Mouse (Mus musculus): ENCODE data around the gene Fam160a2. TPM values are rescaled to one million over a fixed set of nuclear protein-coding genes. Genes with fewer than 3 reads are reported as not detected.
"Not testable (repeated sequence)": the region's sequence is repeated elsewhere in the genome, so short reads cannot be mapped to it uniquely, and the experiment has no call there.

The Fam160a2 gene
- polyA plus RNA-seq, 1 experiment: 64.6 TPM

- DNase-seq (ENCODE audit: low read depth, low spot score): peak; percentile 64
Measured at GRCm38 (mm10) chr7:105395131-105395820, 4.6 kb downstream of the Fam160a2 start.

GRCm38 (mm10) chr7:105394606-105395005 lies 5.2 kb downstream of the Fam160a2 start:
- no peak for DNase-seq (ENCODE audit: low read depth, low spot score)
- 45% methylated on average over 1 of the region's 1 CpGs for WGBS

DNA sequence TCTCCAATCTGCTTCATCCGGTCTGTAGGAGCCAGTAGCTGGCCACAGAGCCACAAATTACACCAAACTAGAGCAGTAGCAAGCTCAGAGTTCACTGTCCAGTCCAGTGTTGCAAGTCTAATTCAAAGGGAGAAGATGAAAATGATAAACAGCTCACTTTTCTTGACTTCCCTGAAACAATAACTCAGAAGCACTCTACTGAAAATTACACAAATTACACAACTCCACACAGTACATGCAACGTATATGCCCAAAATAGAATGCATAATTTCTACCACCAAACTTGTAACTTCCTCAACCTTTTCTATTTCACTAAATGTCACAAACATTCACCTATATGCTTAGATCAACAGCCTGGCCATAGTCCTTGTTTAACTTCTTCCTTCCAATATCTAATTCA lies 9.6 kb downstream of the Fam160a2 start:
- no peak for DNase-seq (ENCODE audit: low read depth, low spot score)
- WGBS: 78% methylated on average over 2 of the region's 2 CpGs

GRCm38 (mm10) chr7:105387696-105388095 lies 12.2 kb downstream of the Fam160a2 start:
- DNase-seq (ENCODE audit: low read depth, low spot score): no peak
- WGBS: 88% methylated on average over 2 of the region's 2 CpGs

DNA sequence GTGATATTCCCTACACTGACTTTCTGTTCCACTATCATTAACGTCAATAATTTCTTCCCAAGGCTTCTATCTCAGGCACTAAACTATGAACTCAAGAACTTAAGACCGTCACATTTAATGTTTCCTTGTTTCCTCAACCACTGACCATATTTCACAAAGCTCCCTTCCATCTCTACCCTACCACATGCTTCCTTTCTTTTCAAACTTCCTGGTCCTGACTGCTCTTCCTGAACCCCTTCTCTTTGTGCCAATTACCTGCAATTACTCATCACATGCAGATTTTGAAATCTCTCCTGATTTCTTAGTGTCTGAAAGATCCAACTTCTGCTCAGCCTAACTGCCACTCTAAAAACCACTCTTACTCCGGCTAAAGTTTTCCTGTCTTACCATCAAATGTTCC lies 19.5 kb downstream of the Fam160a2 start:
- DNase-seq (ENCODE audit: low read depth, low spot score): no peak
- 89% methylated on average over 3 of the region's 3 CpGs for WGBS

GRCm38 (mm10) chr7:105374866-105375265 lies 25.0 kb downstream of the Fam160a2 start, which contains the start of gene Gm5901:
TSS of gene Gm5901 (plus strand) at chr7:105375038.
- 100% methylated on average over 1 of the region's 1 CpGs for WGBS
- no peak for DNase-seq (ENCODE audit: low read depth, low spot score)

GRCm38 (mm10) chr7:105373976-105374375 lies 25.9 kb downstream of the Fam160a2 start:
- DNase-seq (ENCODE audit: low read depth, low spot score): no peak
- WGBS: 96% methylated on average over 3 of the region's 3 CpGs

GRCm38 (mm10) chr7:105373509-105373908 lies 26.3 kb downstream of the Fam160a2 start:
- DNase-seq (ENCODE audit: low read depth, low spot score): no peak
- WGBS: 67% methylated on average over 4 of the region's 4 CpGs

DNA sequence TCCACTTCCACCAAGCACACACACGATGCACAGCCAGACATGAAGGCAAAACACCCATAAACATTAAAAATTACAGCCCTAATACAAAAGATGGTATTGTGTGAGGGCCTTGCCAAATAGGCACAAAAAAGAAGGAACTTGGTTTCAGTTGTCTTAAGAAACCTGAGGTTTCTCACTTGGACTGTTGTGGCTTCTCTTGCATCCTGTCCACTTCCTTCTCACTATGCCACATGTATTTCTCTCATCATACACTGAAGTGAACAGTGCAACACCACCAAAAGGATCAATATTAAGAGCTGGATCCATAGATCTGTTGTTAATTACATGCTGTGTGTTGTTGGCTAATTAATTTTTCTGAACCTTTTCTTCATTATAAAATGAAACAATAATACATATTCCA lies 26.9 kb downstream of the Fam160a2 start:
- DNase-seq (ENCODE audit: low read depth, low spot score): no peak
- 67% methylated on average over 1 of the region's 1 CpGs for WGBS

DNA sequence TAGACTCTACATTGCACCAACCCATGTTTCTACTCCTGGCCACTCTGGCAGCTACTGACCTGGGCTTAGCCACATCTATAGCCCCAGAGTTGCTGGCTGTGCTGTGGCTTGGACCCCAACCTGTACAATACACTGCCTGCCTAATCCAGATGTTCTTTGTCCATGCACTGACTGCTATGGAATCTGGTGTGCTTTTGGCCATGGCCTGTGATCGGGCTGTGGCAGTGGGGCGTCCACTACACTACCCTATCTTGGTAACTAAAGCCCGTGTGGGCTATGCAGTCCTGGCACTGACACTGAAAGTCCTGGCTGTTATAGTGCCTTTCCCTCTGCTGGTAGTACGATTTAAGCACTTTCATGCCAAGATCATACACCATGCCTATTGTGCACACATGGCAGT lies 31.3 kb downstream of the Fam160a2 start:
- 86% methylated on average over 4 of the region's 4 CpGs for WGBS
- DNase-seq (ENCODE audit: low read depth, low spot score): no peak

GRCm38 (mm10) chr7:105367930-105368329 lies 31.9 kb downstream of the Fam160a2 start, which contains the start of gene Olfr692:
TSS of gene Olfr692 (plus strand) at chr7:105368230.
- DNase-seq (ENCODE audit: low read depth, low spot score): no peak
- WGBS: 100% methylated on average over 1 of the region's 1 CpGs

GRCm38 (mm10) chr7:105367268-105367667 lies 32.6 kb downstream of the Fam160a2 start:
- no peak for DNase-seq (ENCODE audit: low read depth, low spot score)
- WGBS: 85% methylated on average over 5 of the region's 5 CpGs

GRCm38 (mm10) chr7:105361713-105362112 lies 38.1 kb downstream of the Fam160a2 start:
- 68% methylated on average over 2 of the region's 2 CpGs for WGBS
- DNase-seq (ENCODE audit: low read depth, low spot score): no peak

- not testable (repeated sequence) for DNase-seq (ENCODE audit: low read depth, low spot score)
- 98% methylated on average over 1 of the region's 2 CpGs for WGBS
Measured at GRCm38 (mm10) chr7:105356487-105356886, 43.4 kb downstream of the Fam160a2 start.

- DNase-seq (ENCODE audit: low read depth, low spot score): not testable (repeated sequence)
- no CpG with 5 or more reads among the region's 5 CpGs for WGBS
Measured at GRCm38 (mm10) chr7:105356064-105356463, 43.8 kb downstream of the Fam160a2 start.

DNA sequence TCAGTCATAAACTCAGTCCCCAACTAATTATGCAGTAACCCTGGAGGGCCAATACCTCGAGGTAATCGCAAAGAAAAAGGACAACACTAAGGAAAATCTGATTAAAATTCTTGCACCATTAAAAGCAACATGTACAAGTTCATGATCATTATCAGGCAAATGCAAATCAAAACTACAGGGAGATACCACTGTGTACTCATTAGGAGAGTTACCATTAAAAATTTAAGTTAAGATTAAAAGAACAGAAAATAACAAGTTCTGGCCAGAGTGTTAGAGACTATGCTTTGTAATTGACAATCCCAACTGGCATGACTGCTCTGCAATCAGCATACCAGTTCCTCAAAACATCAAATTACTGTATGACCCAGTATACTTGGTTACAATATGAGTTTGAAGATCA lies 57.1 kb downstream of the Fam160a2 start:
- 71% methylated on average over 2 of the region's 2 CpGs for WGBS
- no peak for DNase-seq (ENCODE audit: low read depth, low spot score)

DNA sequence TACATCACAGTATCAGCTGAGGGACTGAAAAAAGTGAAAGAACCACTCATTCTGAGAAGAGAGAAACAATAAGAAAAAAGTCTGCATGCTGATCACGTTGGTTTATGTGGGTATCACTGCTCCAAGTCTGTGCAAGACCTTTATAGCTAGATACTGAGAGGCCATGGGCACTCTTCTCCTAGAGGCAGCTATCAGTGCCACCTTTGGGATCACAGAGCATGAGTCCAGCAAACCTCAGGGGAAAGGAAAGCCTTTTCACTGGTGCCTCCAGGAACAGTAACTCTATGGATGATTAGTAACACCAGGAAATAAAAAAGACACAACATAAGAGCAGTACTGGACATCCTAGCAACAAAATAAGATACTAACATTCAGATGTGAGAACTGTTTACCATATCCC lies 57.7 kb downstream of the Fam160a2 start, which contains the start of gene Olfr691:
Gene Olfr691 (minus strand): TSS at position 101 of the 400 bp plus-strand sequence.
- 43% methylated on average over 1 of the region's 1 CpGs for WGBS
- no peak for DNase-seq (ENCODE audit: low read depth, low spot score)

DNA sequence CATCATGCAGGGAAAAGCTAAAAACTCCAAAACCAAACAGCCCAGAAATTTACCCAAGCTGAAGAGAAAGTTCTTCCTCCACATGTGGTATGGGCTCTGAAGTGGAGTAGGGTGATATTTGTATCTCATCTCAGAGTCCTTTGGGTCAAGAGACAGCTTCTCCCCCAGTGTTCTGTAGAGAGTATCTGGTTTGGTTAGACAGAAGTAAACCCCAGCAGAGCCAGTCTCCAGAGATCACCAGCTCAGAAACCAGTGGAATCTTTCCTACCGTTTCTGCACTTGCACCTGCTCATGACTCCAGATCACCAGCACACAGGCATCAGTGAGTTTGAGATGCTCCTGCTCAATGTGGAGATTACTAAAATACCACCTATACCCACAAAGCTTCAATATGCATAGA lies 65.8 kb downstream of the Fam160a2 start, which contains the start of gene Olfr690:
Gene Olfr690 (minus strand): TSS at position 101 of the 400 bp plus-strand sequence.
- DNase-seq (ENCODE audit: low read depth, low spot score): no peak
- WGBS: 87% methylated on average over 1 of the region's 1 CpGs

- no peak for DNase-seq (ENCODE audit: low read depth, low spot score)
- WGBS: 68% methylated on average over 2 of the region's 2 CpGs
Measured at GRCm38 (mm10) chr7:105325302-105325701, 74.6 kb downstream of the Fam160a2 start.
